Mouse (Mus musculus) embryonic fibroblast, embryonic 13.5 days (primary cell): Measurements from ENCODE around the gene Ntrk2. TPM values are rescaled to one million over a fixed set of nuclear protein-coding genes. Genes with fewer than 3 reads are reported as not detected.

Source experiments
- H3K27ac ChIP-seq: 2 replicates; pipeline ENCODE4 v1.5.1; 2012; ENCODE audit warnings: low read length, control low read depth, inconsistent platforms; ENCODE audit not compliant: insufficient read depth
- H3K4me1 ChIP-seq: 2 replicates; pipeline ENCODE4 v1.6.1; 2011; ENCODE audit warnings: low read length; ENCODE audit not compliant: control insufficient read depth, insufficient read depth
- H3K4me3 ChIP-seq: 2 replicates; pipeline ENCODE4 v1.5.1; 2011; ENCODE audit warnings: mild to moderate bottlenecking, control low read depth, low read length; ENCODE audit not compliant: insufficient read depth
- CTCF ChIP-seq: IDR thresholded peaks from 2 replicates; pipeline ENCODE4 v1.5.1; 2011; ENCODE audit warnings: mild to moderate bottlenecking, control low read depth, low read length, moderate library complexity, borderline replicate concordance; ENCODE audit not compliant: insufficient read depth
- POLR2A ChIP-seq: IDR thresholded peaks from 2 replicates; pipeline ENCODE4 v1.6.1; 2011; ENCODE audit warnings: low read depth, mild to moderate bottlenecking, control low read depth, low read length, moderate library complexity
- polyA plus RNA-seq: library from polyadenylated mRNA; stranded (reverse); fragments of >200 nt; gene quantifications from 2 replicates; pipeline ENCODE4 v1.2.4, GENCODE M21; 2011; ENCODE audit warnings: low read depth; ENCODE audit not compliant: missing spikeins, insufficient read length

Gene Ntrk2
- polyA plus RNA-seq, 1 experiment = 1.4 TPM

- TF ChIP-seq CTCF = no peak
- no peak for TF ChIP-seq POLR2A
- Histone ChIP-seq H3K27ac (no peak overlapping the region), H3K4me3 (no peak overlapping the region), H3K4me1 (no peaks in the 10 kb centered on the region)
Observed at GRCm38 (mm10) chr13:59119596-59120394, 313.4 kb downstream of the Ntrk2 start.

- no peaks in the 10 kb centered on the region for H3K4me1 ChIP-seq
- no peak overlapping the region for H3K4me3 ChIP-seq
- TF ChIP-seq POLR2A = no peak
- no peak for TF ChIP-seq CTCF
- no peak overlapping the region for H3K27ac ChIP-seq
Observed at GRCm38 (mm10) chr13:59143141-59143744, 336.9 kb downstream of the Ntrk2 start.

GRCm38 (mm10) chr13:59144321-59144856, 338.0 kb downstream of the Ntrk2 start:
- no peak overlapping the region for H3K27ac ChIP-seq
- no peaks in the 10 kb centered on the region for H3K4me1 ChIP-seq
- no peak overlapping the region for H3K4me3 ChIP-seq
- TF ChIP-seq CTCF (no peak), POLR2A (no peak)

- no peaks in the 10 kb centered on the region for H3K4me1 ChIP-seq
- no peak overlapping the region for H3K4me3 ChIP-seq
- TF ChIP-seq CTCF (no peak), POLR2A (no peak)
- H3K27ac ChIP-seq = no peak overlapping the region
Observed at GRCm38 (mm10) chr13:59145677-59146555, 339.5 kb downstream of the Ntrk2 start.

GRCm38 (mm10) chr13:59146616-59147015, 340.2 kb downstream of the Ntrk2 start:
- Histone ChIP-seq H3K27ac (no peak overlapping the region), H3K4me3 (no peak overlapping the region), H3K4me1 (no peaks in the 10 kb centered on the region)
- TF ChIP-seq POLR2A (no peak), CTCF (no peak)

GRCm38 (mm10) chr13:59147976-59148375, 341.6 kb downstream of the Ntrk2 start:
- no peak for TF ChIP-seq CTCF
- TF ChIP-seq POLR2A = no peak
- Histone ChIP-seq H3K27ac (no peak overlapping the region), H3K4me1 (no peaks in the 10 kb centered on the region), H3K4me3 (no peak overlapping the region)

GRCm38 (mm10) chr13:59148793-59149192, 342.4 kb downstream of the Ntrk2 start:
- TF ChIP-seq CTCF = no peak
- no peak for TF ChIP-seq POLR2A
- no peaks in the 10 kb centered on the region for H3K4me1 ChIP-seq
- no peak overlapping the region for H3K27ac ChIP-seq
- no peak overlapping the region for H3K4me3 ChIP-seq

- TF ChIP-seq CTCF (no peak), POLR2A (no peak)
- Histone ChIP-seq H3K27ac (no peak overlapping the region), H3K4me1 (no peaks in the 10 kb centered on the region), H3K4me3 (no peak overlapping the region)
Observed at GRCm38 (mm10) chr13:59164015-59164414, 357.6 kb downstream of the Ntrk2 start.

GRCm38 (mm10) chr13:59173840-59174239, 367.5 kb downstream of the Ntrk2 start:
- H3K4me3 ChIP-seq = no peak overlapping the region
- no peak for TF ChIP-seq POLR2A
- no peak for TF ChIP-seq CTCF
- H3K27ac ChIP-seq = no peak overlapping the region
- H3K4me1 ChIP-seq = no peaks in the 10 kb centered on the region
